Mouse (Mus musculus) gastrocnemius, postnatal 4 days (tissue): ENCODE results near the gene Gm2a. TPM values are rescaled to one million over a fixed set of nuclear protein-coding genes. Genes with fewer than 3 reads are reported as not detected.
"Not testable (repeated sequence)": the region's sequence is repeated elsewhere in the genome, so short reads cannot be mapped to it uniquely, and the experiment has no call there.

Experiments used
- DNase-seq, 2 experiments: peaks; one replicate each; pipeline ENCODE4 v3.0.0; 2021 to 2022; ENCODE audit warnings: low spot score in 2 of 2, mixed read lengths in 2 of 2
- total RNA-seq, 2 experiments: library from RNA; stranded (reverse); gene quantifications; 2 replicates each; pipeline ENCODE4 v1.2.3; 2021

Gm2a gene
- total RNA-seq, 2 experiments from 2014 or later = 15.4 to 15.8 TPM

DNA sequence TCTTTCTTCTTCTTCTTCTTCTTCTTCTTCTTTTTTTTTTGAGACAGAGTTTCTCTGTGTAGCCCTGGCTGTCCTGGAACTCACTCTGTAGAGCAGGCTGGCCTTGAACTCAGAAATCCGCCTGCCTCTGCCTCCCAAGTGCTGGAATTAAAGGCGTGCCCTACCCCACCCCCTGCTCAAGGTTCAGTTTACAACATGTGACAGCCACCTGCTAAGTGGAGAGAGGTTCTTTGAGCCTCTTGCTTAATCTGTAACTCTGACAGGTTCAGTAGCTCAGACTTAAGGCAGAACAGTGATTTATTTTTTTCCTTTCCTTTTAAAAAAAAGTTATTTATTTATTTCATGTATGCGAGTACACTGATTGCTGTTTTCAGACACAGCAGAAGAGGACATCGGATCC, 1.6 kb upstream of the Gm2a start:
- DNase-seq = not testable (repeated sequence)

DNA sequence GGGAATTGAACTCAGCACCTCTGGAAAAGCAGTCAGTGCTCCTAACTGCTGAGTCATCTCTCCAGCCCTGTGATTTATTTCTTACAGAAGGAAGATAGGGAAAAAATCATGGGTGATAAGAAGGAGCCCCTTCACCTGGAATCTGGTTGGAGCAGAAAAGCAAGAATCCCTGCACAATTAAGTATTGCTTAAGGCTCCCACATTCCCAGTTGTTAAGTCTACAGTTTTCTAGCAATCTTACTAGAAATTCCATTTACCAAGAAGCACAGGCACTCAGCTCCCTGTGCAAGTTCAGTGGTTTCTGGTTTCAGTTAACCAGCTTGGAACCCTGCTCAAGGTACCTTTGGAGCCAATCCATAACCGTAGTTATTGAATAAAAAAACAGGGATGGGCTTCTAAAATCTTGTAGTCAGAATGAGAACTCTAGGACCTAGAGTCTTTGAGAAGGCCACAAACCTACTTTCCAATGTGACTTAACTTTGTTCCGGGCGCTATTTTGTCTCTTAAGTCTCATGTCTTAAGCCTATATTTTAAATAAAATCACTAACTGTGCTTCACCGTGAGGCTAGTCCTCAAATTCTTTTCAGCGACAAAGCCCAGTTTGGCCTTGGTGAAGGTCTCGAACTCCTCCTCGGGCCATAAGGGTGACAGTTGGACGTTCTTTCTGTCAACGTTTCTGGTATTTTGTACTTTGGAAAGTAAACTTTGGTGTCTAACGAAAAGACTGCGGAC, 1.0 kb upstream of the Gm2a start:
- DNase-seq = no peak

- DNase-seq = no peak
These were observed 437 bp downstream of the Gm2a start for GRCm38 (mm10) chr11:55098189-55098915.

GRCm38 (mm10) chr11:55099019-55099771, 1.3 kb downstream of the Gm2a start:
- DNase-seq = no peak

DNA sequence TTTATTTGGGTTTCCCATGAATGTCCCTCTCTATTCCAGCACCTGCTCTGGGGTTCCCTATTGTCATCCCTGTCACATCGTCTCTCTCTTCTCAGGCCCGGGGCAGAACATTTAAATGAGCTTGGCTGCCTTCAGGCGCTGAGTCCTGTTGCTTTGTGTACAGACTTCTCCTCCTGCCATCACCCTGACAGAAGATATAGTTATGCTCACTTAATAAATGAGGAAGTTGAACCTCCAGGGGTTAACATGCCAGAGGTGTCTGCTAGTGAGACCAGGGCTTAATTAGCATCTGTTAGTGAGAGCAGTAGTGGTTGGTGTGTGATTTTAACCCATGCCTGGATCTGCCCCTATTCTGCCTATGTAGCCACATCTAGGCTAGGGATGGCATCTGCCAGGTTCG, 2.0 kb downstream of the Gm2a start:
- DNase-seq = no peak

DNA sequence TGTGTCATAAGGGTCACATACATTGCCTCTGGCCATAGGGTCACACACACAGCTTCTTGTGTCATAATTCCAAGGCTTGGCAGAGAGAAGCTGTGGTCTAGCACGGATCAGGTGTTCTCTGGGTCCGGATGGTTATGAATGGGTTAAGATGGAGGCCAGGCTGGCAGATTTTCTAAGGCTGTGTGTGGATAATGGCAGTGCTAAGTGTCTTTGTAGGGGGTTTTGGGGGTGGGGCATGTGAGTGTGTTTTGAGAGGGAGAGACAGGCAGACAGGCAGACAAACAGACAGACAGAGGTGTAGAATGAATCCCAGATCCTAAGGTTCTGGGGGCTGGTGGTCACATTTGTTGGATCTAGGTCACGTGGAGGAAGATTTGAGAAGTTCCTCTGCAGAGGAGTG, 4.1 kb downstream of the Gm2a start:
- no peak for DNase-seq

DNA sequence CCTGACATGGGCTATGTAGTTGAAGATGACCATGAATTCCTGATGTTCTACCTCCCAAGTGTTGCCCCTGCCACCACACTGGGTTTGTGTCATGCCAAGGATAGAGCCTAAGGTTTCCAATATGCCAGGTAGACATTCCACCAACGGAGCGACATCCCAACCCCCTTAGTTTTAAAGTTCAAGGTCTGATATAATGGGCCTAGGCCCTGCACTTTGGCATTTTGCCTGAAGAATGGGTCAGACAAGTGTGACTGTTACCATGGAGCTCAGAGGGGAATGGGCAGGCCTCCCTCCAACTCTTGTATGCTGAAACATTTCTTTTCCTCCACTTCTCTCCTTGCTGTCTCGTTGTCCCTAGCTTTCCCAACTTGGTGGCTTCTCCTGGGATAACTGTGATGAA, 5.3 kb downstream of the Gm2a start:
- DNase-seq = no peak

- DNase-seq = no peak
These were observed 7.5 kb downstream of the Gm2a start for GRCm38 (mm10) chr11:55105389-55105788.

DNA sequence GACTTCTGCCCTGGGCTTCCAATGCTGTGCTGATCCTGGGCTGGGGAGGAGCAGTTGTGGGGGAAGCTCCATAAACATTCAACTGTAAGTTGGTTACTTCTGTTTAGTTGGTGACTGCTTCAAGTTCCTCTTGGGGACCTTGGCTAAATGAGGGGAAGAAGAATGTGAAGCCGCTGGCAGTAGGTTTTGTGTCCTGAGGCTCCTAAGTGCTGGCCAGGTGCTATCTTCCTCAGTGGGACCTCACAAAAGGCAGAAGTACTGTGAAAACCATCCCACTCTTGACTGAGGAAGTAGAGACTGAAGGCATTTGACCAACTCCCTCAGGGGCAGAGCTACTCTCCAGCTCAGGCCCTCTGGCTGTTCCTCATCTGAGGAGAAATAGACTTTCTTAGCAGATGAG, 8.7 kb downstream of the Gm2a start:
- no peak for DNase-seq

GRCm38 (mm10) chr11:55109521-55110300, 11.8 kb downstream of the Gm2a start:
- no peak for DNase-seq

- DNase-seq = no peak
These were observed 12.8 kb downstream of the Gm2a start for GRCm38 (mm10) chr11:55110566-55111169.

DNA sequence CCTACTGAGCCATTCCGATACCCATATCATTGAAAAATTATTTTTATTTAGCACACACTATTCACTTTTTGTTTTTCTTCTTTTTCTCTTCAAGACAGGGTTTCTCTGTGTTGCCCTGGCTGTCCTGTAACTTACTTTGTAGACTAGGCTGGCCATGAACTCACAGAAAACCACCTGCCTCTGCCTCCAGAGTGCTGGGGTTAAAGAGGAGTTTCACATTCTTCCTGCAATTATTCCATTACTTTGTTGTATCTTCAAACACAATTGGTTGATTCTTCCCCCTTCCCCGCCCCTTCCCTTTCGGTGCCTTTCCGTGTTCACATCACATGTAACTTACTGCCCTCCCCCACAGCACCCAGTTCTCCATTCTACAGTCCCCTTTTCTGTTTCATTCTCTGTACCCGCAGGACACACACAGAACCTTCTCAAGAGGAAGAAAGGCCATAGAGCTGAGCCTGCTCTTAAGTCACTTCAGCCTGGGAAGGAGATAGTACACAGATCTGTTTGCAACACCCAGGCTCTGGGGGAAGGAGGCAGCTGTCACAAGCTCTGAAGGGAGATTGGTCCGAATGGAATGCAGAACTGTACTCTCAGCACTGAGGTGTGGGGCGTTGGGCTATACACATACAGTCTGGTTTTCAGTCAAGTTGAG, 15.4 kb downstream of the Gm2a start:
- no peak for DNase-seq

DNA sequence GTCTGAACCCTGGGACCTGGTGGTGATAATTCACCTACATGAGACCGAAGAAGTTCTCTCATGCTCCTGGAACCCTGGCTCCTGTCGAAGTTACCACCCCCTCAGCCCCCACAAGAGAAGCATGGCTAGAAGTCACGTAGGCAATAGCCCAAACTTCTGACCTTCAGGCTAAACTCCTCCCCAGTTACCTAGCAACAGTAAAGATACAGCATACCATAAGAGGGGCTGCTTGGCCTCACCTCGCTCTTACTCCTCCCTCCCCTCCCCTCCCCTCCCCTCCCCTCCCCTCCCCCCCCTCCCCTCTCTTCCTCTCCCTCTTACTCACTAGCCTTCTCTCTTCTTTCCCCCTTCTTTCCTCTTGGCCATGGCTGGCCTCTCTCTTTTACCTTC, 15.9 kb downstream of the Gm2a start:
- DNase-seq = not testable (repeated sequence)

GRCm38 (mm10) chr11:55114291-55114690, 16.4 kb downstream of the Gm2a start:
- no peak for DNase-seq

GRCm38 (mm10) chr11:55116004-55116403, 18.1 kb downstream of the Gm2a start:
- DNase-seq = no peak

- no peak for DNase-seq
These were observed 19.1 kb downstream of the Gm2a start for GRCm38 (mm10) chr11:55117031-55117430.

DNA sequence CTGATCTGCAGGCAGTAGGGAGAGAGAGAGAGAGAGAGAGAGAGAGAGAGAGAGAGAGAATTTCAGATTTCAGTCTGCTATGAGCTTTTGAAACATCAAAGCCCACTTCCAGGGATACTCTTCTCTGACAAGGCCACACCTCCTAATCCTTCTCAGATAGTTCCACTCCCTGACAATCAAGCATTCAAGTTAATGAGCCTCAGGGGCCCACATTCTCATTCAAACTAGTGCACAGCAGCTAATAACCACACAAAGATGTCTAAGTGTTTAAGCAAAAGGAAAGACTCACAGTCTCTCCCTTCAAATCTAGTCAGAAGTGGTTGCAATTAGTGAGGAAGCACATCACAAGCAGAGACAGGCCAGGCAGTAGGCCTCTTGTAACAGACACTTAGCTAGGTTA, 22.4 kb downstream of the Gm2a start:
- DNase-seq = no peak

DNA sequence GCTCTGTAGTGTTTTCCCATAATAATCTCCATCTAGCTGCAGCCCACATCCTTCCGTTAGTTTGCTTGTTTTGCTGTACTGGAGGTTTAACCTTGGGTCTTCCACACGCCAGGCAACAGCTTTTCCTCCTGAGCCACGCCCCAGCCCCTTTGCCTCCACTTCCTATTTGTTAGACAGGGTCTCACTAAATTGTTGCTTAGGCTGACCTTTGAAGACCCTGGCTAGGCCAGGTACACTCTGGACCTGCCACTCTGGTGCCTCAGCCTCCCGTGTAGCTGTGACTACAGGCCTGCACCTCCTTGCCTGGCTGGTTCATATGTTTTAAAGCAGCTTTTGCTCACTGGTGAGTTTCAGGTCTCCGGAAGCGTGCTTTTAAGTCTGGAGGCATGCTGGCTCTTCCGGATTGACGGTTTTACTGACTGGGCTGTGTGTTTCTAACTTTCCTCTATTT, 22.9 kb downstream of the Gm2a start:
- no peak for DNase-seq

DNA sequence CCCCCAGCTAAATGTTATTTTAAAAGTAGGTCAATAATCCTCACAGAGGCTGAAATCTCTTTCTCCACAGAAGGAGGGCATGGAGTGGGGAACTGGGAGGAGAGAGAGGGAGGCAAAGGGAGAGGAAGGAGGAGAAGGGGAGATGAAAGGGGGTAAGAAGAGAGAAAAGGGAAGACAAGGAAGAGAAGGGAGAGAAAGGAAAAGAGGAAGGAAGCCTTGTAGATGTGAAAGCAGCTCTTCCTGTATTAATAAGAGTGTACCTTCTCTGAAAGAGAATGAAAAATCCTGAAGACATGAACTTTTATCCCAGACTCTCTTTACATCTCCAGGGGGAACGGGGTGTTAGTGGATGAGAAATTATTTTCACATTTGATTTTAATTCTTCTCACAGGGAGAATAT, 23.5 kb downstream of the Gm2a start:
- no peak for DNase-seq

DNA sequence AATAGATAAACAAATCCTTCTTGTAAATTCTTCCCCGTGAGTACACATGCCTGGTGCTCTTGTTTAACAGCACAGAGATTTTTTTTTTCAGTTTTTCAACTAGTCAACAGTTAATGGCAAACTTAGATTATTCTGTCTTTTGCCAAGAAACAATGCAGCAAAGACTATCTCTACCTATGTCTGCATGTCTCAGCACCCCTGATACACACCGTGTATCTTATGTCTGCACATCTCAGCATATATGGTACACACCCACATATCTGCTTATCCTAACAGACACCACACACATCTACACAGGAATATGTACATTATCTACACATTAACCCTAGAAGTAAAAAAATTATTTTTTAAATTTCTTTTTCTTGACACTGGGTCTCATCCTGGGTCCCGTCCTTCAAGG, 28.7 kb downstream of the Gm2a start:
- no peak for DNase-seq
